Mouse (Mus musculus) midbrain, embryonic 14.5 days (tissue): ENCODE results near the gene Rptn. TPM values are rescaled to one million over a fixed set of nuclear protein-coding genes. Genes with fewer than 3 reads are reported as not detected.

Experiments
- ATAC-seq: fragments of 200-750 bp; cut with Nextera tagmentation; 2 replicates; pipeline ENCODE4 v1.8.0; 2017; ENCODE audit warnings: moderate number of reproducible peaks, moderate library complexity; ENCODE audit not compliant: low FRiP score, low TSS enrichment
- DNase-seq: peaks from one replicate; pipeline ENCODE4 v3.0.0-alpha.2; 2015
- H3K27ac ChIP-seq: fragments of 300-500 bp; sonication (generic); replicated peaks from 2 replicates; pipeline ENCODE4 v1.5.1; 2014; ENCODE audit warnings: mild to moderate bottlenecking, low read depth, low read length, moderate library complexity
- H3K27me3 ChIP-seq: fragments of 300-500 bp; sonication (generic); 2 replicates; pipeline ENCODE4 v1.6.1; 2014; ENCODE audit warnings: low read length, control low read depth, mixed read lengths; ENCODE audit not compliant: control insufficient read depth, insufficient read depth
- H3K36me3 ChIP-seq: fragments of 300-500 bp; sonication (generic); 2 replicates; pipeline ENCODE4 v1.6.1; 2014; ENCODE audit warnings: low read length, control low read depth; ENCODE audit not compliant: control insufficient read depth, insufficient read depth
- H3K4me1 ChIP-seq: fragments of 300-500 bp; sonication (generic); 2 replicates; pipeline ENCODE4 v1.6.1; 2014; ENCODE audit warnings: mild to moderate bottlenecking, antibody characterized with exemption, low read length, control low read depth; ENCODE audit not compliant: control insufficient read depth, insufficient read depth
- H3K4me2 ChIP-seq: fragments of 300-500 bp; sonication (generic); 2 replicates; pipeline ENCODE4 v1.6.1; 2014; ENCODE audit warnings: mild to moderate bottlenecking, low read length, moderate library complexity
- H3K4me3 ChIP-seq: fragments of 300-500 bp; sonication (generic); replicated peaks from 2 replicates; pipeline ENCODE4 v1.5.1; 2014; ENCODE audit warnings: low read depth, low read length
- H3K9ac ChIP-seq: fragments of 300-500 bp; sonication (generic); replicated peaks from 2 replicates; pipeline ENCODE4 v1.6.1; 2014; ENCODE audit warnings: mild to moderate bottlenecking, low read length, moderate library complexity
- H3K9me3 ChIP-seq: fragments of 300-500 bp; sonication (generic); 2 replicates; pipeline ENCODE4 v1.6.1; 2016; ENCODE audit warnings: low read length, control low read depth, mixed read lengths; ENCODE audit not compliant: control insufficient read depth
- WGBS: fragments of 180-500 bp; shearing (Covaris S2); extraction: QIAGEN DNeasy Blood & Tissue Kit; methylation state at CpG from one replicate; pipeline ENCODE4 v1.1.7; 2014; 5-methylcytosine and 5-hydroxymethylcytosine counted together
- polyA plus RNA-seq: library from polyadenylated mRNA; unstranded; fragments of >200 nt; fragmentation: Nextera tagmentation; extraction: Ambion mirVana; gene quantifications from 2 replicates; pipeline ENCODE4 v1.2.1, GENCODE M21; 2014

Gene Rptn
- polyA plus RNA-seq, 1 experiment from 2014 or later: not detected

DNA sequence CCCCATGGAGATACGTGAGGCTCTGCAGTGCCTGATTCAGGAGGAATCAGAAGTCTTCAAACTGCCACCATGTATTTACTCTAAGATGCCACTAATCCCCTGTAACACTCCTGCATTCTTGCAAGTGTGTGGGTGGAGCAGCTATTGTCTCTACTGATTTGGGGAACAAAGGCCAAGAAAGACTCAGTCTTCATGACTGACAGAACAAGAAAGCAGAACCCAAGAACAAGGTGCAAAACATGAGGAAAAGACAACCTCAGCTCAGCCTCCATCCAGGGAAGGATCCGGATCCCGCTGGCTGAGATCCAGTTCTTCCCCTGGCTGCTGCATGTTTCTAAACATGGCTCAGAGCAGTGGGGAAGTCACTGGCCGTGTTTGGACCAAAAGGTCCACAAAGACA lies 15.4 kb upstream of the Rptn start:
- no peak for DNase-seq
- Histone ChIP-seq H3K4me2 (no peak overlapping the region), H3K4me1 (no peaks in the 10 kb centered on the region), H3K4me3 (no peak overlapping the region), H3K36me3 (no peaks in the 10 kb centered on the region), H3K9me3 (no peaks in the 10 kb centered on the region), H3K27ac (no peak overlapping the region), H3K27me3 (no peaks in the 10 kb centered on the region), H3K9ac (no peak overlapping the region)
- 32% methylated on average over 4 of the region's 4 CpGs for WGBS
- no peak for ATAC-seq

- ATAC-seq: no peak
- no peaks in the 10 kb centered on the region for H3K9me3 ChIP-seq
- no peak for DNase-seq
- WGBS: 91% methylated on average over 3 of the region's 3 CpGs
- no peak overlapping the region for H3K27ac ChIP-seq
- H3K4me2 ChIP-seq: no peak overlapping the region
- no peaks in the 10 kb centered on the region for H3K36me3 ChIP-seq
- H3K4me1 ChIP-seq: no peaks in the 10 kb centered on the region
- H3K9ac ChIP-seq: no peak overlapping the region
- no peaks in the 10 kb centered on the region for H3K27me3 ChIP-seq
- no peak overlapping the region for H3K4me3 ChIP-seq
These were observed 10.4 kb downstream of the Rptn start for GRCm38 (mm10) chr3:93403936-93404335.

DNA sequence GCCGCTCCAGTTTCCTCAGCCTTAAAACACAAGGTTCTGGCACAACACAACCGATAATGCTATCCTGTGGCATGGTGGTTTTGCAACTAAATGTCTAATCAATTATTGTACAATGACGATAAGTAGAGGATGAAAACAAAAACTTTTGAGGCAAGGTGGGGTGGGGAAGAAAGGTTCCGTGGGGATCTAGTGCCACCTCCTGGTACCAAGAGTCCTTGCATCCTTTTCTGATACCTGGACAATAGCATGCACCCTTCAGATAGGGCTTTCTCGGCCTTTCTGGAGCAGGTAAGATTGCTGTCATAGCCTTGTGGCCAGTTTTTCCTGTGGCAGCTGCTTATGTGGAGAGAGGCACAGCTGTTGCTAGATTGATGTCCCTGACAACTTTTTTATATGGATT lies 13.5 kb downstream of the Rptn start:
- WGBS: 30% methylated on average over 5 of the region's 5 CpGs
- Histone ChIP-seq H3K36me3 (no peaks in the 10 kb centered on the region), H3K27me3 (no peaks in the 10 kb centered on the region), H3K9ac (no peak overlapping the region), H3K27ac (no peak overlapping the region), H3K9me3 (no peaks in the 10 kb centered on the region), H3K4me2 (no peak overlapping the region), H3K4me1 (no peaks in the 10 kb centered on the region), H3K4me3 (no peak overlapping the region)
- peak; percentile 51 for DNase-seq
- no peak for ATAC-seq

- Histone ChIP-seq H3K36me3 (no peaks in the 10 kb centered on the region), H3K4me1 (no peaks in the 10 kb centered on the region), H3K27ac (no peak overlapping the region), H3K4me3 (no peak overlapping the region), H3K9me3 (no peaks in the 10 kb centered on the region), H3K4me2 (no peak overlapping the region), H3K9ac (no peak overlapping the region), H3K27me3 (no peaks in the 10 kb centered on the region)
- WGBS: 12% methylated on average over 2 of the region's 2 CpGs
- ATAC-seq: no peak
- DNase-seq: no peak
These were observed 18.4 kb downstream of the Rptn start for GRCm38 (mm10) chr3:93411905-93412304.

- Histone ChIP-seq H3K9me3 (no peaks in the 10 kb centered on the region), H3K9ac (no peak overlapping the region), H3K4me3 (no peak overlapping the region), H3K27me3 (no peaks in the 10 kb centered on the region), H3K36me3 (no peaks in the 10 kb centered on the region), H3K4me2 (no peak overlapping the region), H3K27ac (no peak overlapping the region), H3K4me1 (no peaks in the 10 kb centered on the region)
- DNase-seq (no peak), ATAC-seq (no peak)
- 33% methylated on average over 3 of the region's 3 CpGs for WGBS
These were observed 38.2 kb downstream of the Rptn start for GRCm38 (mm10) chr3:93431673-93432072.

DNA sequence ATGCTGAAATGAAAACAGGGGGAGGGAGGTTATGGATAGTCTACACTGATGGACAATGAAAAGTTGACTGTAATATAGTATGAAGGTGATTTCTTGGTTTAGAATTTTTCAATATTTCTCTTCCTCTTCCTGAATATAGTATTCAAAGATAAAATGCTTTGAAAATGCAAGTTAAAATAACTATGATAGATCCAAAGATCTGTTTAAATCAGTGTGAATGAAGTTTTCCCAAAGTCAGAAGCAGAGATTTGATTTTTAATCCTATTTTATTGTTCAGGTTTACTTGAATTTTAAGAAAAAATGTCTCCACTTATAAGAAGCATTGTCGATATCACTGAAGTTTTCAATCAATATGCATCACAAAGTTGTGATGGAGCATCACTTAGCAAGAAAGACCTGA lies 48.5 kb downstream of the Rptn start, which contains the start of gene Tchh:
Gene Tchh (plus strand): TSS at position 301 of the 400 bp plus-strand sequence.
- DNase-seq (no peak), ATAC-seq (no peak)
- Histone ChIP-seq H3K9ac (no peak within 1 kb of the TSS), H3K4me2 (peak within 1 kb of the TSS; percentile 94), H3K4me1 (no peaks in the 10 kb centered on the region), H3K36me3 (no peaks in the 10 kb centered on the region), H3K4me3 (peak within 1 kb of the TSS; percentile 63; the same call in 1 of the 2 replicates), H3K27me3 (peaks cover 31% of the 10 kb centered on the region), H3K9me3 (no peaks in the 10 kb centered on the region), H3K27ac (no peak within 1 kb of the TSS)
- WGBS: 85% methylated on average over 1 of the region's 1 CpGs

DNA sequence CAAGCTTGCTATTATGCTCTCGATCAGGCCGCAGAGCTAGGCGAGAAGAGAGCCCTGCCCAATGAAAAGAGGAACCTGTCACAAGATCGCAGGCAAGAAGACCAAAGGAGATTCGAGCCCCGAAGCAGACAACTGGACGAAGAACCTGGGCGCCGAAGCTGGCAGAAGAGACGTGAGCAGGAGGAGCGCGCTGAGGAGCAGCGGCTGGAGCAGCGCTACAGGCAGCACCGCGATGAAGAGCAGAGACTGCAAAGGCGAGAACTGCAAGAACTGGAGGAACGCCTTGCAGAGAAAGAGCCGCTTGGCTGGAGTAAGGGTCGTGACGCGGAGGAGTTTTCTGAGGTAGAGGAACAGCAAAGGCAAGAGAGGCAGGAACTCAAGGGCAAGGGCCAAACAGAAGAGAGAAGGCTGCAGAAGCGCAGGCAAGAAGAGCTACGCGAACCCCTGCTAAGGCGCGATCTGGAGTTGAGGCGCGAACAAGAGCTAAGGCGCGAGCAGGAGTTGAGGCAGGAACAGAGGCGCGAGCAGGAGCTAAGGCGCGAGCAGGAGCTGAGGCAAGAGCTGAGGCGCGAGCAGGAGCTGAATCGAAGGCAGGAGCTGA lies 50.1 kb downstream of the Rptn start:
- peaks cover 7% of the 10 kb centered on the region for H3K4me1 ChIP-seq
- H3K36me3 ChIP-seq: no peaks in the 10 kb centered on the region
- H3K4me3 ChIP-seq: peak overlapping the region; percentile 63
- no peak for ATAC-seq
- H3K27ac ChIP-seq: no peak overlapping the region
- under 1% methylated on average over 38 of the region's 38 CpGs for WGBS
- no peaks in the 10 kb centered on the region for H3K9me3 ChIP-seq
- H3K9ac ChIP-seq: peak overlapping the region; percentile 56; the same call in 1 of the 2 replicates
- peak overlapping the region; percentile 94 for H3K4me2 ChIP-seq
- DNase-seq: peak; percentile 63
- peaks cover 40% of the 10 kb centered on the region for H3K27me3 ChIP-seq

- peak overlapping the region; percentile 72 for H3K27ac ChIP-seq
- no peaks in the 10 kb centered on the region for H3K9me3 ChIP-seq
- H3K36me3 ChIP-seq: no peaks in the 10 kb centered on the region
- WGBS: 1% methylated on average over 56 of the region's 56 CpGs
- peak overlapping the region; percentile 63 for H3K4me3 ChIP-seq
- H3K27me3 ChIP-seq: peaks cover 42% of the 10 kb centered on the region
- H3K4me1 ChIP-seq: peaks cover 7% of the 10 kb centered on the region
- DNase-seq (peak; percentile 88), ATAC-seq (peak; percentile 81)
- peak overlapping the region; percentile 94 for H3K4me2 ChIP-seq
- H3K9ac ChIP-seq: peak overlapping the region; percentile 56
These were observed 51.1 kb downstream of the Rptn start for GRCm38 (mm10) chr3:93444343-93445164.
